Mouse (Mus musculus): Measurements from ENCODE around the gene Mypop.

GRCm38 (mm10) chr7:18986503-18986902 is 4.5 kb upstream of the Mypop start:
- TF ChIP-seq CTCF (IDR thresholded peaks at IDR 0.05; ENCODE audit: low read depth, low read length) (no peak), POLR2A (IDR thresholded peaks at IDR 0.05; ENCODE audit: borderline replicate concordance, low read depth, low read length) (no peak)
